Mouse (Mus musculus): ENCODE results near the gene Icam4. TPM values are rescaled to one million over a fixed set of nuclear protein-coding genes. Genes with fewer than 3 reads are reported as not detected.
A peak's percentile ranks its signal among the peaks of the same experiment; 100 is the strongest.
"Not testable (repeated sequence)": the region's sequence is repeated elsewhere in the genome, so short reads cannot be mapped to it uniquely, and the experiment has no call there.

Gene Icam4
- polyA plus RNA-seq, 1 experiment from 2014 or later: 0.29 TPM

DNA sequence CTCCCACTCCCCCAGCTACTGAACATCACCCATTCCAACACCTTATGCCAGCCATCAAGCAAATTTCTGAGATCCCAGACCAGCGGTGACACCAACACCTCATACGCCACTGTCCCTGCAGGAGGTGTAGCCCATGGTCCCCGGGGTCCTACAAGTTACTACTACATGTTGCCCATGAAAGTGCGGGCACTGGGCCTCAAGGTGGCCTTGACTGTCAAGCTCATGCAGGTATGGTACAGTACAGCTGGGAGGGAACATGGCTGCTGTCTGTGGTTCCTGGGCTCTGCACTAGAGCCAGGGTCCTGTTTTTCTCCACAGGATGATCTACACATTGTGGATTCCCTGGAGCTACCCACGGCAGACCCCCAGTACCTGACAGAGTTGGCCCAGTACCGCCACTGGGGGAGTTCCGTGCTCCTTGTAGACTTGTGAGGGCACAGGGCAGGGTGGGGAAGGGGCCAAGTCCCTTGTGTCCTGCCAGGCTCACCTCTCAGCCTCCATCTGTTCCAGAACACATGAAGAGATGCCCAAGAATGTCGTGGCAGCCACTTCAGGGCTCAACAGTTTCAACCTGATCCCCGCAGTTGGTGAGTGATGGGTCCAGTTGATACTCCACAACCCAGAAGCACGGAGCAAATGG lies 21.7 kb upstream of the Icam4 start:
- H3K4me1 ChIP-seq (ENCODE audit: control insufficient read depth, insufficient read depth, low read depth, low read length): peaks cover 2% of the 10 kb centered on the region
- WGBS: 96% methylated on average over 10 of the region's 10 CpGs

DNA sequence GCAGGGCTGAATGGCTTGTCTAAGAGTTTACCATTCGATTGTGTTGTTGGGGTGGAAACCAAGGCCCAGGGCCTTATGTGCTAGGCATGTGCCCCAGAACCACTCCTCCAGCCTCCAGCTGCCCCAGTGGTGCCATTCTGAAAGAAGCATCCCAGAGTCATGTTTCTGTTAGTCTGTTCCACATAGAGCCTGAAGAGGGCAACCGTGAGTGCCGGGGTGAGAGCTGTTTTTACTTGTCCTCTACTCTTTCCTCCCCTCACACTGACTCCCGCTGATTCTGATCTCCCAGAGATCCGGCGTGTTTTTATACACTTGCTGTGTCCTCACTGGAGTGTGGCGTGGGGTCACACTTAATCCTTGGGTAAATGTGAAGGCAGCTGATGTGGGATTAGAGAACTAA lies 21.2 kb upstream of the Icam4 start:
- Histone ChIP-seq H3K36me3 (ENCODE audit: control insufficient read depth, insufficient read depth, low read length) (peaks cover 32% of the 10 kb centered on the region), H3K4me1 (ENCODE audit: control insufficient read depth, insufficient read depth, low read depth, low read length) (peaks cover 2% of the 10 kb centered on the region), H3K27me3 (replicated peaks; ENCODE audit: control insufficient read depth, insufficient read depth, low read length) (no peaks in the 10 kb centered on the region), H3K4me3 (ENCODE audit: low read length) (no peak overlapping the region), H3K27ac (ENCODE audit: low read depth, low read length) (no peak overlapping the region), H3K9ac (ENCODE audit: low read depth, low read length) (no peak overlapping the region), H3K4me2 (ENCODE audit: low read length) (no peak overlapping the region), H3K9me3 (ENCODE audit: control insufficient read depth, low read length) (no peaks in the 10 kb centered on the region)
- no peak for ATAC-seq
- 88% methylated on average over 7 of the region's 7 CpGs for WGBS

More for the DNA sequence above, 21.7 kb upstream of the Icam4 start:
- H3K36me3 ChIP-seq (ENCODE audit: control insufficient read depth, insufficient read depth, low read length): peaks cover 32% of the 10 kb centered on the region
- no peak overlapping the region for H3K4me2 ChIP-seq (ENCODE audit: low read length)
- no peak overlapping the region for H3K27ac ChIP-seq (ENCODE audit: low read depth, low read length)
- no peaks in the 10 kb centered on the region for H3K27me3 ChIP-seq (replicated peaks; ENCODE audit: control insufficient read depth, insufficient read depth, low read length)
- H3K4me3 ChIP-seq (ENCODE audit: low read length): no peak overlapping the region
- no peaks in the 10 kb centered on the region for H3K9me3 ChIP-seq (ENCODE audit: control insufficient read depth, low read length)
- no peak for ATAC-seq
- H3K9ac ChIP-seq (ENCODE audit: low read depth, low read length): no peak overlapping the region

DNA sequence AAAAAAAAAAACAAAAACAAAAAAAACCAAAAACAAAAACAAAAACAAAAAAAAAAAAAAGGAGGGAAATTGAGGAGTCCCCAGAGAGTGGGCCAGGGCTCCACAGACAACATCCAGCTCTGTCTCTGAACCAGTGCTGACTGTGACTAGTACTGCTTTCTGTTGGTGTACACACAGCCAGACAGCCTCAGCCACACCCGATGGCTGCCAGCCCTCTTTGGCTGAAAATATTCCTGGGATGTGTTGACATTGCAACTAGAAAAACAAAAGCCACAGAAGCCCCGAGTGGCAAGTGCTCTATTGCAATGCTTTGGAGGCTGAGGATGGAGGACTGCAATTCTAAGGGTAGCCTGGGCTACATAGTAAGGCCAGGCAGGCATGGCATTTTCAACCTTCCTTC lies 18.8 kb upstream of the Icam4 start:
- H3K36me3 ChIP-seq (ENCODE audit: control insufficient read depth, insufficient read depth, low read length): peaks cover 32% of the 10 kb centered on the region
- H3K4me3 ChIP-seq (ENCODE audit: low read length): no peak overlapping the region
- H3K4me2 ChIP-seq (ENCODE audit: low read length): no peak overlapping the region
- no peak overlapping the region for H3K27ac ChIP-seq (ENCODE audit: low read depth, low read length)
- H3K4me1 ChIP-seq (ENCODE audit: control insufficient read depth, insufficient read depth, low read depth, low read length): no peaks in the 10 kb centered on the region
- no peak for ATAC-seq
- H3K27me3 ChIP-seq (replicated peaks; ENCODE audit: control insufficient read depth, insufficient read depth, low read length): peaks cover 9% of the 10 kb centered on the region
- WGBS: 66% methylated on average over 2 of the region's 2 CpGs
- no peak overlapping the region for H3K9ac ChIP-seq (ENCODE audit: low read depth, low read length)
- no peaks in the 10 kb centered on the region for H3K9me3 ChIP-seq (ENCODE audit: control insufficient read depth, low read length)

DNA sequence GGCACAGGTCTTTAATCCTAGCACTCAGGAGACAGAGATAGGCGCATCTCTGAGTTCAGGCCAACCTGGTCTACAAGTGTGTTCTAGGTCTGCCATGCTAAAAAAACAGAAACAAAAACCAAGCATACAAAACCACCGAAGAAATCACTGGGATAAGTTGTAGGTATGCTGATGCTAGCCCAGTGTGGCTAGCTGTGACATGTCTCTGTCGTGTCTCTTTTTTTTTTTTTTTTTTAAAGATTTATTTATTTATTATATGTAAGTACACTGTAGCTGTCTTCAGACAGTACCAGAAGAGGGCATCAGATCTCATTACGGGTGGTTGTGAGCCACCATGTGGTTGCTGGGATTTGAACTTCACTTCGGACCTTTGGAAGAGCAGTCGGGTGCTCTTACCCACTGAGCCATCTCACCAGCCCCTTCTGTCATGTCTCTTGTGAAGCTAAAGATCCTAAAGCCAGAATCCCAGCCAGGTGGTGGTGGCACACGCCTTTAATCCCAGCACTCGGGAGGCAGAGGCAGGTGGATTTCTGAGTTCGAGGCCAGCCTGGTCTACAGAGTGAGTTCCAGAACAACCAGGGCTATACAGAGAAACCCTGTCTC lies 18.1 kb upstream of the Icam4 start:
- not testable (repeated sequence) for H3K9me3 ChIP-seq (ENCODE audit: control insufficient read depth, low read length); H3K4me2 ChIP-seq (ENCODE audit: low read length); H3K4me3 ChIP-seq (ENCODE audit: low read length); ATAC-seq; H3K4me1 ChIP-seq (ENCODE audit: control insufficient read depth, insufficient read depth, low read depth, low read length); H3K9ac ChIP-seq (ENCODE audit: low read depth, low read length); H3K27ac ChIP-seq (ENCODE audit: low read depth, low read length)
- peaks cover 26% of the 10 kb centered on the region for H3K36me3 ChIP-seq (ENCODE audit: control insufficient read depth, insufficient read depth, low read length)
- H3K27me3 ChIP-seq (replicated peaks; ENCODE audit: control insufficient read depth, insufficient read depth, low read length): peaks cover 15% of the 10 kb centered on the region
- 76% methylated on average over 9 of the region's 9 CpGs for WGBS

DNA sequence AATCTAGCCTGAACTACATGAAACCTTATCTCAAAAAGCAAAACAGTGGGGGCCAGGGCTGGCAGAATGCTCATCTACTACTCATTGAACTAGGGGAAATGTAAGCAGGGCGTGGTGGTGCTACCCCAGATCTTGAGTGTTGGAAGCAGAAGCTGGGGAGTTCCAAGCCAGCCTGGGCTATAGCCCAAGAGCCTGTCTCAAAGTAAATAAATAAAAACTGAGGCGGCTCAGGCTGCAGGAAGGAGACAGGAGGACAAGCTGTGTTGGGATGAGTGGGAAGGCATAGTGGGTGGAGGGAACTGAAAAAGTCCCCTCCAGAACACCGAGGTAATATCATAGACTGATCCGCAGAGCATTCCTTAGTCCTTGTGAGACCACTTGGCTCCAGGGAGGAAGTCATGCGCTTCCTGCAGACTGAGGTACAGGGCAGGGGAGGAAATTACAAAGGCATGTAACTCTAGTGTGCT lies 17.3 kb upstream of the Icam4 start:
- WGBS: 70% methylated on average over 5 of the region's 5 CpGs
- Histone ChIP-seq H3K36me3 (ENCODE audit: control insufficient read depth, insufficient read depth, low read length) (peaks cover 20% of the 10 kb centered on the region), H3K9ac (ENCODE audit: low read depth, low read length) (no peak overlapping the region), H3K27ac (ENCODE audit: low read depth, low read length) (no peak overlapping the region), H3K4me1 (ENCODE audit: control insufficient read depth, insufficient read depth, low read depth, low read length) (no peaks in the 10 kb centered on the region), H3K4me2 (ENCODE audit: low read length) (no peak overlapping the region), H3K9me3 (ENCODE audit: control insufficient read depth, low read length) (no peaks in the 10 kb centered on the region), H3K4me3 (ENCODE audit: low read length) (no peak overlapping the region), H3K27me3 (replicated peaks; ENCODE audit: control insufficient read depth, insufficient read depth, low read length) (peaks cover 22% of the 10 kb centered on the region)
- ATAC-seq: no peak

DNA sequence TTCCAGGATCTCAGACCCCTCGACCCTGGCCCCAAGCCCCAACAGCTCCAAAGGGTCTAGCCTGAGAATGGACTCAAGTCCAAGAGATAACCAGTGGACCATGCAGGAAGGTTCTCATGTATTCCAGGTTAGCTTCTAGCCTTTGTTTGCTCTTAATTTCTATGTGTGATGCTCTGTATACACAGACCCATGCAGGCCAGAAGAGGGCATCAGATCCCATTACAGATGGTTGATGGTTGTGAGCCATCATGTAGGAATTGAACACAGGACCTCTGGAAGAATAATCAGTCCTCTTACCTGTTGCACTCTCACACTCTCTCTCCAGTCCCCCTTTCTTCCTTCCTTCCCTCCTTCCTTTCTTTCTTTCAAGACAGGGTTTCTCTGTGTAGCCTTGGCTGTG lies 16.8 kb upstream of the Icam4 start:
- no peak overlapping the region for H3K9ac ChIP-seq (ENCODE audit: low read depth, low read length)

DNA sequence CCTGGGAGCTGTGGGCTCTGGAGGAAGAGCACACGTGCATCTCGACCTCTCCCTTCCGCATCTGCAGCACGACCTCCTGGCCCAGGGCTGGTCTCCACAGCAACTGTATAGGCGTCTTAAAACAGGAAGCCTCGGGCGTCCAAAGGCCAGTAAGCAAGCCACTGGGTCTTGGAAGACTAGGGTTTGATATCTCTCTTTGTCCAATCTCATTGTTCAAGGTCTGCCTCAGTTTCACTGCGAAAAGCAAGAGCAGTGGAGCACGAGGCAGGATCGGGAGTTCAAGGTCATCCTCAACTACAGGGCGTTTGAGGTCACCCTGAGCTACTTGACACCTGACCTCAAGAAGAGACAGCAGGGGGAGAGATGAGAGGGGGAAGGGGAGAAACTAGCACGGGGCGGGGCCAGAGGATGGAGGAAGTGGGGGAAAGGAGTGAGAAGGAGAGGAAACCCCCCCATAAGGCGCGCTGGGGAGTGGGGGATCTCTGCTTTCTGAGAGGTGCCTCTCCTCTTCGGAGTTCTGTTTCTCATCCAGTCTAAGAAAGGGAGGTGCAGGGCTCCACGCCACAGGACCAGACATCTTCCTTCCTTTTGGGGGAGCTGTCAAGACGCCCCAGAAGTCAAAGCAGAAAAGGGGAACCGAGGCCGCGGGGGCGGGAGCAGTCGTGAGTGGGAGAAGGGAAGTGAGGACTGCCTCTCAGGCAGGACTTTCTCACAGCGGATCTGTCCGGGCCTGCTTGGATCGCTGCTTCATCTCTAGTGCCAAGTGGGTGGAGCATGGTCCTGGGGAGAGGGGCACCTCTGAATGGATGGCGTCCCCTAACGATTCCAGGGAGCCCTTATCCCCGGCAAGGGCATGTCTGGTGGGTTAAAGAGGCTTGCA lies 14.2 kb upstream of the Icam4 start:
- ATAC-seq: no peak
- peak overlapping the region; percentile 8; the same call in 1 of the 2 replicates for H3K9ac ChIP-seq (ENCODE audit: low read depth, low read length)
- no peaks in the 10 kb centered on the region for H3K4me1 ChIP-seq (ENCODE audit: control insufficient read depth, insufficient read depth, low read depth, low read length)
- no peak overlapping the region for H3K27ac ChIP-seq (ENCODE audit: low read depth, low read length)
- H3K36me3 ChIP-seq (ENCODE audit: control insufficient read depth, insufficient read depth, low read length): no peaks in the 10 kb centered on the region
- WGBS: 3% methylated on average over 29 of the region's 29 CpGs
- H3K4me2 ChIP-seq (ENCODE audit: low read length): peak overlapping the region; percentile 42
- H3K9me3 ChIP-seq (ENCODE audit: control insufficient read depth, low read length): no peaks in the 10 kb centered on the region
- peaks cover 39% of the 10 kb centered on the region for H3K27me3 ChIP-seq (replicated peaks; ENCODE audit: control insufficient read depth, insufficient read depth, low read length)
- H3K4me3 ChIP-seq (ENCODE audit: low read length): peak overlapping the region; percentile 19

More for the DNA sequence above, 16.8 kb upstream of the Icam4 start:
- H3K27ac ChIP-seq (ENCODE audit: low read depth, low read length): no peak overlapping the region
- H3K4me3 ChIP-seq (ENCODE audit: low read length): no peak overlapping the region
- H3K9me3 ChIP-seq (ENCODE audit: control insufficient read depth, low read length): no peaks in the 10 kb centered on the region
- no peaks in the 10 kb centered on the region for H3K4me1 ChIP-seq (ENCODE audit: control insufficient read depth, insufficient read depth, low read depth, low read length)
- no peak for ATAC-seq
- WGBS: 50% methylated on average over 1 of the region's 1 CpGs
- H3K4me2 ChIP-seq (ENCODE audit: low read length): no peak overlapping the region
- peaks cover 15% of the 10 kb centered on the region for H3K36me3 ChIP-seq (ENCODE audit: control insufficient read depth, insufficient read depth, low read length)
- peaks cover 26% of the 10 kb centered on the region for H3K27me3 ChIP-seq (replicated peaks; ENCODE audit: control insufficient read depth, insufficient read depth, low read length)

DNA sequence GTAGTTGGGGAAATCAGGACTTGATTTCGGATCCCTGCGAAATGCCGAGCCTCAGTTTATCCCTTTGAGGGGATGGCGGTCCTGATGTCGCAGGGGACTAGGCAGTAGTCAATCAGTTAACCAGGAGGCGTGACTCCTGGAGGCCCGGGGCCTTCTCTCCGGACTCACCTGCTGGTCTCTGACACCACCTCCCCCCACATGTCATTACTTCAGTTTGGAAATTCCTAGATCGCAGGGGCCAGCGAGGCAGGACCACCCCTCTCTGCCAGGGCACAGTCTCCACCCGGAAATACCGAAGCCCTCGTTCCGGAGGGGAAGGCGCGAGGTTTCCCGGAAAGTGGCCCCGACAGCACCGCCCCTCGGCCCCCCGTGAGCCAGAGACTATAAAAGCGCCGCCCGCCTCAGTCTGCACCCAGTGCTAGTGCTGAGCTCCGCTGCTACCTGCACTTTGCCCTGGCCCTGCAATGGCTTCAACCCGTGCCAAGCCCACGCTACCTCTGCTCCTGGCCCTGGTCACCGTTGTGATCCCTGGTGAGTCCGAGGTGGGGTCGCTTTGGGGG lies 13.5 kb upstream of the Icam4 start, which contains the start of gene Icam1:
TSS of gene Icam1 (plus strand) at position 415 of the 560 bp plus-strand sequence.
- H3K27me3 ChIP-seq (replicated peaks; ENCODE audit: control insufficient read depth, insufficient read depth, low read length): peaks cover 39% of the 10 kb centered on the region
- H3K4me3 ChIP-seq (ENCODE audit: low read length): peak within 1 kb of the TSS; percentile 19
- peak within 1 kb of the TSS; percentile 8; the same call in 1 of the 2 replicates for H3K9ac ChIP-seq (ENCODE audit: low read depth, low read length)
- ATAC-seq: no peak
- no peaks in the 10 kb centered on the region for H3K9me3 ChIP-seq (ENCODE audit: control insufficient read depth, low read length)
- H3K27ac ChIP-seq (ENCODE audit: low read depth, low read length): no peak within 1 kb of the TSS
- peak within 1 kb of the TSS; percentile 42 for H3K4me2 ChIP-seq (ENCODE audit: low read length)
- WGBS: under 1% methylated on average over 30 of the region's 30 CpGs
- H3K4me1 ChIP-seq (ENCODE audit: control insufficient read depth, insufficient read depth, low read depth, low read length): no peaks in the 10 kb centered on the region
- no peaks in the 10 kb centered on the region for H3K36me3 ChIP-seq (ENCODE audit: control insufficient read depth, insufficient read depth, low read length)
